Mouse (Mus musculus) small intestine, adult 2 months (tissue): Measurements from ENCODE around the gene Lpp.

Experiments
- CTCF ChIP-seq: fragments of 200-500 bp; IDR thresholded peaks from 2 replicates; pipeline ENCODE4 v1.5.1; 2012; ENCODE audit warnings: low read depth, mild to moderate bottlenecking, control low read depth, inconsistent platforms, low read length, moderate library complexity, mixed read lengths; ENCODE audit not compliant: insufficient replicate concordance, insufficient read length; ENCODE audit errors: extremely low read depth
- POLR2A ChIP-seq: fragments of 200-500 bp; IDR thresholded peaks from 2 replicates; pipeline ENCODE4 v1.6.1; 2012; ENCODE audit warnings: low read depth, mild to moderate bottlenecking, control low read depth, inconsistent platforms, low read length, moderate library complexity

DNA sequence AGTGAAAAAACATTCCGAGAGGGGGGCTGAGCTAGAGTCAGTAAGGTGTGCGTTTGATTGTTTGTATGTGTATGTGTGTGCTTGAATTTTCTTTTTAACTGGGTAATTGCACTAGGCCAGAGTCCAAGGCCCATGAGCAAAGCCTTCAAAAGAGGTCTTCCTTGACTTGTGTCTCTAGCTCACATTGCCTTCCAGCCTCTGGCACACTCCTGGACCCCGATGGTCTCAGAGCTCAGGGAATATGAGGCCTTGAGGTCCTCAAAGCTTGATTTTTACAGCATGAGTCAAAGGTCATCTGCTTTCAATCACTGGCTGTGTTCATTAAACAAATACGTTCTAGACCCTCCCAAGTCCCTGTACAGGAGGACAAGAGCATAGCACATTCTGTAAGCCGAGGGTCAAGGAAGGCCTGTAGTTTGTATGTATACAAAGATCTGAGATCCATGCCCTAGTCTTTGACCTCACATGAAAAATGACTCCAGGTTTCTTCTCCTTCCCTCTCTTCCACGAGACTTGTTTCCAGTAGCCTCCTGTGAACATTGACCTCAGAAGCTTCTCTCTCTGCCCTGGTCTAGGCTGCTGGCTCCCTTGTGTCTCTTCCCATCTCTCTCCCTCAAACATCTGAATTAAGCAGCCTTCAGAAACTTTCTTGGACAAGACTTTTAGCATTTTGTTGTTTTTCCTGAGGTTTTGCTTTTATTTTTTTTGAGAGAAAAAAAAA lies 508.0 kb downstream of the Lpp start:
- TF ChIP-seq CTCF, result no peak
- no peak for TF ChIP-seq POLR2A
